Mouse (Mus musculus) hindbrain, embryonic 11.5 days (tissue): Measurements from ENCODE around the gene Cdx2. TPM values are rescaled to one million over a fixed set of nuclear protein-coding genes. Genes with fewer than 3 reads are reported as not detected.
A peak's percentile ranks its signal among the peaks of the same experiment; 100 is the strongest.

Experiments
- ATAC-seq: fragments of 200-750 bp; cut with Nextera tagmentation; 2 replicates; pipeline ENCODE4 v1.8.0; 2017; ENCODE audit warnings: mild to moderate bottlenecking, moderate TSS enrichment, moderate library complexity; ENCODE audit not compliant: low FRiP score
- DNase-seq: peaks from one replicate; pipeline ENCODE4 v3.0.0-alpha.2; 2015; ENCODE audit warnings: low spot score
- H3K27ac ChIP-seq: fragments of 300-500 bp; sonication (generic); 2 replicates; pipeline ENCODE4 v1.5.1; 2014; ENCODE audit warnings: mild to moderate bottlenecking, low read depth, low read length
- H3K27me3 ChIP-seq: fragments of 300-500 bp; sonication (generic); 2 replicates; pipeline ENCODE4 v1.6.1; 2014; ENCODE audit warnings: mild to moderate bottlenecking, low read length, moderate library complexity, mixed read lengths; ENCODE audit not compliant: control insufficient read depth, insufficient read depth
- H3K36me3 ChIP-seq: fragments of 300-500 bp; sonication (generic); 2 replicates; pipeline ENCODE4 v1.6.1; 2014; ENCODE audit warnings: mild to moderate bottlenecking, low read length, moderate library complexity, mixed read lengths; ENCODE audit not compliant: control insufficient read depth, insufficient read depth
- H3K4me1 ChIP-seq: fragments of 300-500 bp; sonication (generic); replicated peaks from 2 replicates; pipeline ENCODE4 v1.6.1; 2014; ENCODE audit warnings: low read length, mixed read lengths; ENCODE audit not compliant: control insufficient read depth, insufficient read depth
- H3K4me2 ChIP-seq: fragments of 300-500 bp; sonication (generic); replicated peaks from 2 replicates; pipeline ENCODE4 v1.6.1; 2014; ENCODE audit warnings: mild to moderate bottlenecking, low read depth, low read length
- H3K4me3 ChIP-seq: fragments of 300-500 bp; sonication (generic); 2 replicates; pipeline ENCODE4 v1.5.1; 2014; ENCODE audit warnings: low read depth, low read length
- H3K9ac ChIP-seq: fragments of 300-500 bp; sonication (generic); 2 replicates; pipeline ENCODE4 v1.6.1; 2014; ENCODE audit warnings: low read depth, low read length
- H3K9me3 ChIP-seq: fragments of 300-500 bp; sonication (generic); 2 replicates; pipeline ENCODE4 v1.6.1; 2016; ENCODE audit warnings: low read length; ENCODE audit not compliant: control insufficient read depth
- WGBS: fragments of 180-500 bp; shearing (Covaris S2); extraction: QIAGEN DNeasy Blood & Tissue Kit; methylation state at CpG from one replicate; pipeline ENCODE4 v1.1.7; 2014; 5-methylcytosine and 5-hydroxymethylcytosine counted together
- polyA plus RNA-seq: library from polyadenylated mRNA; unstranded; fragments of >200 nt; fragmentation: Nextera tagmentation; extraction: Ambion mirVana; gene quantifications from 2 replicates; pipeline ENCODE4 v1.2.1, GENCODE M21; 2014

Cdx2 gene
- polyA plus RNA-seq, 1 experiment from 2014 or later = not detected

- Histone ChIP-seq H3K27me3 (peaks cover 100% of the 10 kb centered on the region), H3K27ac (no peak overlapping the region), H3K9ac (no peak overlapping the region), H3K4me3 (no peak overlapping the region), H3K4me1 (peaks cover 2% of the 10 kb centered on the region; the same call in 1 of the 2 replicates), H3K4me2 (no peak overlapping the region), H3K9me3 (no peaks in the 10 kb centered on the region), H3K36me3 (no peaks in the 10 kb centered on the region)
- ATAC-seq (no peak), DNase-seq (peak; percentile 21)
- 4% methylated on average over 2 of the region's 2 CpGs for WGBS
Observed at GRCm38 (mm10) chr5:147309786-147310185, 2.7 kb upstream of the Cdx2 start.

GRCm38 (mm10) chr5:147308451-147308850 lies 1.4 kb upstream of the Cdx2 start:
- peaks cover 100% of the 10 kb centered on the region for H3K27me3 ChIP-seq
- 8% methylated on average over 9 of the region's 9 CpGs for WGBS
- peak; percentile 33 for DNase-seq
- H3K36me3 ChIP-seq = no peaks in the 10 kb centered on the region
- H3K9me3 ChIP-seq = no peaks in the 10 kb centered on the region
- ATAC-seq = no peak
- H3K4me2 ChIP-seq = no peak overlapping the region
- H3K4me1 ChIP-seq = peaks cover 7% of the 10 kb centered on the region; the same call in 1 of the 2 replicates
- H3K4me3 ChIP-seq = no peak overlapping the region
- H3K9ac ChIP-seq = no peak overlapping the region
- no peak overlapping the region for H3K27ac ChIP-seq

- Histone ChIP-seq H3K4me1 (peaks cover 7% of the 10 kb centered on the region; the same call in 1 of the 2 replicates), H3K9me3 (no peaks in the 10 kb centered on the region), H3K9ac (no peak overlapping the region), H3K27me3 (peaks cover 100% of the 10 kb centered on the region), H3K27ac (no peak overlapping the region), H3K4me3 (no peak overlapping the region), H3K36me3 (no peaks in the 10 kb centered on the region), H3K4me2 (no peak overlapping the region)
- DNase-seq = peak; percentile 54
- under 1% methylated on average over 12 of the region's 12 CpGs for WGBS
- no peak for ATAC-seq
Observed at GRCm38 (mm10) chr5:147307398-147307785, 322 bp upstream of the Cdx2 start.

GRCm38 (mm10) chr5:147305856-147306637 lies 1.0 kb downstream of the Cdx2 start:
- no peak overlapping the region for H3K27ac ChIP-seq
- no peak for DNase-seq
- H3K4me3 ChIP-seq = no peak overlapping the region
- H3K9me3 ChIP-seq = no peaks in the 10 kb centered on the region
- H3K27me3 ChIP-seq = peaks cover 100% of the 10 kb centered on the region
- peaks cover 7% of the 10 kb centered on the region; the same call in 1 of the 2 replicates for H3K4me1 ChIP-seq
- ATAC-seq = no peak
- H3K36me3 ChIP-seq = no peaks in the 10 kb centered on the region
- 1% methylated on average over 54 of the region's 58 CpGs for WGBS
- no peak overlapping the region for H3K4me2 ChIP-seq
- H3K9ac ChIP-seq = no peak overlapping the region

- no peaks in the 10 kb centered on the region for H3K36me3 ChIP-seq
- peaks cover 7% of the 10 kb centered on the region; the same call in 1 of the 2 replicates for H3K4me1 ChIP-seq
- no peak overlapping the region for H3K4me2 ChIP-seq
- 1% methylated on average over 16 of the region's 16 CpGs for WGBS
- H3K9me3 ChIP-seq = no peaks in the 10 kb centered on the region
- H3K4me3 ChIP-seq = no peak overlapping the region
- H3K27ac ChIP-seq = no peak overlapping the region
- H3K27me3 ChIP-seq = peaks cover 100% of the 10 kb centered on the region
- no peak overlapping the region for H3K9ac ChIP-seq
- ATAC-seq (no peak), DNase-seq (no peak)
Observed at GRCm38 (mm10) chr5:147305166-147305565, 1.9 kb downstream of the Cdx2 start.

GRCm38 (mm10) chr5:147304276-147305155 lies 2.6 kb downstream of the Cdx2 start:
- peak overlapping the region; percentile 8; the same call in 1 of the 2 replicates for H3K4me3 ChIP-seq
- peaks cover 100% of the 10 kb centered on the region for H3K27me3 ChIP-seq
- H3K9me3 ChIP-seq = no peaks in the 10 kb centered on the region
- no peak overlapping the region for H3K4me2 ChIP-seq
- peak; percentile 64 for DNase-seq
- no peak overlapping the region for H3K9ac ChIP-seq
- ATAC-seq = no peak
- no peaks in the 10 kb centered on the region for H3K36me3 ChIP-seq
- WGBS = 1% methylated on average over 54 of the region's 54 CpGs
- no peak overlapping the region for H3K27ac ChIP-seq
- H3K4me1 ChIP-seq = peaks cover 10% of the 10 kb centered on the region; the same call in 1 of the 2 replicates

- Histone ChIP-seq H3K9ac (no peak overlapping the region), H3K36me3 (no peaks in the 10 kb centered on the region), H3K4me3 (no peak overlapping the region), H3K9me3 (no peaks in the 10 kb centered on the region), H3K27me3 (peaks cover 100% of the 10 kb centered on the region), H3K4me2 (no peak overlapping the region), H3K4me1 (peaks cover 12% of the 10 kb centered on the region; the same call in 1 of the 2 replicates), H3K27ac (no peak overlapping the region)
- ATAC-seq (no peak), DNase-seq (peak; percentile 52)
- 7% methylated on average over 13 of the region's 13 CpGs for WGBS
Observed at GRCm38 (mm10) chr5:147302746-147303400, 4.2 kb downstream of the Cdx2 start.

- Histone ChIP-seq H3K4me3 (no peak overlapping the region), H3K9me3 (no peaks in the 10 kb centered on the region), H3K27me3 (peaks cover 100% of the 10 kb centered on the region), H3K36me3 (no peaks in the 10 kb centered on the region), H3K9ac (no peak overlapping the region), H3K4me1 (peaks cover 11% of the 10 kb centered on the region; the same call in 1 of the 2 replicates), H3K4me2 (no peak overlapping the region), H3K27ac (no peak overlapping the region)
- ATAC-seq = no peak
- 5% methylated on average over 8 of the region's 8 CpGs for WGBS
- peak; percentile 50 for DNase-seq
Observed at GRCm38 (mm10) chr5:147302141-147302540, 4.9 kb downstream of the Cdx2 start.
